Mouse (Mus musculus): ENCODE results near the gene Map4k5.
A peak's percentile ranks its signal among the peaks of the same experiment; 100 is the strongest.

Gene Map4k5

GRCm38 (mm10) chr12:69756015-69756414 lies 137.0 kb downstream of the Map4k5 start:
- DNase-seq (ENCODE audit: low read depth, low spot score), result peak; percentile 52

GRCm38 (mm10) chr12:69753936-69754335 lies 139.1 kb downstream of the Map4k5 start:
- DNase-seq (ENCODE audit: low read depth, low spot score), result no peak

Measured in retina, adult 2 months (tissue).